Mouse (Mus musculus): ENCODE results near the gene Hivep3.

GRCm38 (mm10) chr4:120036294-120036693, 302.7 kb downstream of the Hivep3 start:
- TF ChIP-seq CTCF (IDR thresholded peaks at IDR 0.05; ENCODE audit: insufficient read depth, low read length) (no peak), POLR2A (IDR thresholded peaks at IDR 0.05; ENCODE audit: borderline replicate concordance, extremely low read depth, low read depth, low read length) (no peak)

All from lung, adult 2 months (tissue).